Mouse (Mus musculus) left cerebral cortex, postnatal 36 days (tissue): Measurements from ENCODE around the gene Fam193b. TPM values are rescaled to one million over a fixed set of nuclear protein-coding genes. Genes with fewer than 3 reads are reported as not detected.
"Not testable (repeated sequence)": the region's sequence is repeated elsewhere in the genome, so short reads cannot be mapped to it uniquely, and the experiment has no call there.

Experiments
- DNase-seq, 2 experiments: peaks; one replicate each; pipeline ENCODE4 v3.0.0; 2021 to 2022; ENCODE audit warnings: low spot score in 2 of 2, mixed read lengths in 1 of 2
- intact Hi-C: fragments of 180-260 bp; cut with DNase I; formaldehyde crosslinking; loops from one replicate; pipeline ENCODE4 v1.15.1; 2025
- total RNA-seq, 2 experiments: library from RNA; stranded (reverse); gene quantifications; 2 replicates each; pipeline ENCODE4 v1.2.3; 2021

The Fam193b gene
- total RNA-seq, 2 experiments from 2014 or later: 61.1 to 99.5 TPM

DNA sequence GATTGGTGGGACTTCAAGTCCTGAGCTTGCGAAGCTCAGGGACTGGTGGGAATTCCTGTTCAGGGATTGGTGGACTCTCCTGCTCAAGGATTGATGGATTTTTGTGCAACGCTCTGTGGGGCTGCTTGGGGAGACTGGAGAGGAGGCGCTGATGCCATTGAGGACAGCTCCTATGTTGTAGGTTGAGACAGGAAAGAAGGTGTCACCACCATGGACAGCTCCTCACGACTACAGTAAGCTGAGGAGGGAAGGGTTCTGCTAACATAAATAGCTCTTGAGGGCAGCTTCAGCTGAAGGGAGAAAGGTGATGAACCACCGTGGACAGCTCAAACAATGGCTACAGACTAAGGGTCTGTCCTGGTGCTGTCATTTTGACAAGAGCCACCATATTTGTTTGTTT is 5.0 kb upstream of the Fam193b start:
- no peak for DNase-seq
- intact Hi-C loops: no loop called here

DNA sequence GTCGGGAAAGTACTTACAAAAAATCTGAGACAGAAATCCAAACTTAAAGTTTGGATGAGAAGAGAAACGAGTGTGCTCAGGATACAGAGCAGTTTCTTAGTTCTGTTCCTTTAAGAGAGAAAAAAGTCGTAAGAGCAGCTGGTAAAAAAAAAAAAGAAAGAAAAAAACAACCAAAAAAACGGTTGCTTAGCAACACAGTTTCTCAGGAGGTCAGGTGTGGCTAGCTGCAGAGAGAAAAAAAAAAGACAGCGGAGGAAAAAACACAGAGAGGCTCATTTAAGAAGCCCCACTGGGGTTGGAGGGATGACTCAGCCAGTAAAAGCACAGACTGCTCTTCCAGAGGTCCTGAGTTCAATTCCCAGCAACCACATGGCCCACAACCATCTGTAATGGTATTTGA is 3.4 kb upstream of the Fam193b start:
- no peak for DNase-seq
- intact Hi-C loops: no loop called here

DNA sequence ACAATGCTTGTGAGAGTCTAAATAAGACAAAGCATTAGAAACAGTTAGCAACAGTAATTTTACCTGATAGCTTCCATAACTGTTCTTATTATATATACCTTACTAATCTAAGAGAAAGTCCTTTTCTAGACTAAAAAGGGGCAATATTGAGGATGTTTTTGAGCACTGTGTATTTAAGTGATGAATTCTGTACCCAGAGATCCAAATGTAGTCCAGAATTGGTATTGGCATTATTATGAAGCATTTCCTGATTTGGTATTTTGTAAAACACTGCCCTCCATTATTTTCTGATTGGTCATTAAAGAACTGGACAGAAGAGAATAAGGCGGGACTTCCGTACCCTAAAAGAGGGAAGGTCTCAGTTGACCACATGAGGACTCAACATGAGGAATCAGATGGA is 2.5 kb upstream of the Fam193b start, which contains the start of gene Tmed9:
Gene Tmed9 (plus strand): TSS at position 301 of the 400 bp plus-strand sequence.
- intact Hi-C loops: no loop called here

DNA sequence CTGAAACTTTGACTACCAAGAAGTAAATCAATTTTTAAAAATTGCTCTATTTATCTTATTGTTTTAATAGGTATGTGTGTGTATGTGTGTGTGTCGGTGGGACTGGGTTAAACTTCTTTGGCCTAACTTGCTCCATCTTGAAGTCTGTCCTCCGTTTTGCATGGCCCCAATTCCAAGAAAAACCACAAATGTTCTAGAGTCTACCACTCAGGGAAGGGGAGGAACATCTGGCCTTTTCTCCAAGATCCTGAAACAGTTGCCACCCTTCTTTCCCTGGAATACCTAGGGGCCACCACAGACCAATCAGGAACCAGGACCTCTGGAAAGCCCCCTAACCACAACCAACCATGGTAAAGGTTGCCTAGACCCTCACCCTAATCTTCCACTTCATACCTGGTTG is 1.1 kb upstream of the Fam193b start:
- intact Hi-C loops: no loop called here
- no peak for DNase-seq

More for the DNA sequence above, 2.5 kb upstream of the Fam193b start, which contains the start of gene Tmed9:
- DNase-seq: no peak

DNA sequence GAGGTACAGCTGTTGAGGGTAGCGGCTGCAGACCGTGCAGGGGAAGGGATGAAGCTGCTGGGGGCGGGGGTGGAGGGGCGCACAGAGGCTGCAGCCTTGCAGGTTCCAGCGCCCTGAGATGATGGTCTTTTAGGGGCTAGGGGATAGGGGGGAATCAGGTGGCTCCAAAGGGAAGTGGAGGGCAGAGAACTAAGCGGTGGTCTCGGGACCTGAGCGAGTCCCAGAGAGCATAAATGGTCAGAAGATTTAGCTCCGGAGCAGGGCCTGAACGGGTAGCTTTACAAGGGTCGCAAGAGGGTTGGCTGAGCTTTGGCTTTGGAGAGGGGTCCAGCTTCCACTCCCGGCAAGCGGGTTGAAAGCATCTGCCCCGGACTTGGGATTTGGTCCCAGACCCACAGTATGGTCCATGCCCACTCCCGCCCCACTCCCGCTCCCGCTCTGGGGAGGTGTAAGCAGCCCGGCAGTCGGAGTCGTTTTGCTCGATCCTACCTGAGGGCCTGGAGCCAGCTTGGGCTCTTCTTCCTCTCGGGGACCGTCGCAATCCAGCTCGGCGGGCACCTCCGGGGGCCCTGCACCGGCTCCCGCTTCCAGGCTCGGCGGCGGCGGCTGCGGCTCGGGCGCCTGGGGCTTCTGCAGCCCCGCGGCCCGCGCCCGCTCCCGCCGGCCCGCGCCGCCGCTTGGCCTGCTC is 490 bp downstream of the Fam193b start:
- peak; percentile 39 to 55 for DNase-seq
- intact Hi-C loops: no loop called here

DNA sequence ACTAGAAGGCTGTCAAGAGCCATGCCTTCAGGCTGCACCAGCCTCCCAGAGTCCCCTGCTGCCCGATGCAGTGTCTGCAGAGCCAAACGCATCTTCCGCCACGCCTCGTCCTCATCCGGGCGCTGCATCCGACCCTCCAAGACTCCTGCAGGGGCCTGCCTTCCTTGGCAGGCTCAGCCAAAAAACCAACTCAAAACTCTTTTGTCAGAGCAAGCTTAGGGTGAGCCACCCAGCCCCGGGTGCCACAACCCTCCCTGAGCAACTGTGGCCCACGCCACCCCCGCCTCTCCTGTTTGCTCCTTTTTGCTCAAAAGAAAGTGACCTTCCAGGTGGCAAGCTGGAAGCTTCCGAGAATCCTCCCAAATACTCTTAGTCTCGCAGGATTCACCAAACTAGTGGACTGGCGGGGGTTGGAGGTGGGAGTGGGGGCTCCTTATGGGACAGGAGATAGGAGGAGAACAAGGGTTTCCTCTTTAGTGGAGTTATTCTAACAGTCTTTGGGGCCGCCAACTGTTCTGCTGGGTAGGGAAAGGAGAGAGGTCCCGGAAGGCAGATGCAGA is 1.1 kb downstream of the Fam193b start:
- intact Hi-C loops: no loop called here
- peak in 1 of 2 experiments; percentile 35 for DNase-seq

DNA sequence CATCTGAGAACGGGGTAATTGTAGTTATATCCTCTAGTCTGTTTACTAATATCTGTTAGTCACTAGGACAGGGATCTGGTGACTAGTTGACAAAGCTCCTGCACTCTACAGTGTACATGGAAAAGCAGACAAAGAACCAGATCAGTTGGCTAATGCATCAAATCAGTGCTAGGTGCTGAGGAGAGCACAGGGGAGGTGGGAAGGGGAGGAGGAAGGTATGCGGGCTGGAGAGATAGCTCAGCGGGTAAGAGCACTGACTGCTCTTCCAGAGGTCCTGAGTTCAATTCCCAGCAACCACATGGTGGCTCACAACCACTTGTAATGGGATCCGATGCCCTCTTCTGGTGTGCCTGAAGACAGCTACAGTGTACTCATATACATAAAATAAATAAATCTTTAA is 2.4 kb downstream of the Fam193b start:
- intact Hi-C loops, DNase-seq: not testable (repeated sequence)

DNA sequence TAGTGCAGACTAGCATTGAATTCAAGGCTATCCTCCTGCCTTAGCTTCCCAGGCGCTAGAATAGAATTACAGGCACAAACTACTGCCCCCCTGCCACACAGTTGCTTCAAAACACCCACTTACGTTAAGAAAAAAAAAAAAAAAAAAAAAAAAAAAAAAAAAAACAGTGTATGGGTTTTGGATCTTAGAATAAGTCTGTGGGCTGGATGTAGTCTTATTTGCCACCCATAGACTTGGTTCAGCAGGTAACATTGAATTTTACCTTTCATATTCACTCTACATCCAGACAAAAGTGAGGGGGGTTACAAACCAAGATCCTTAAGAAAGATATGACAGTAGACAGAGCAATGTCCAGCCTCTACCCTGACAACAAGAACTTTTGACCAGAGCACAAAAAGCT is 3.0 kb downstream of the Fam193b start:
- intact Hi-C loops: no loop called here
- DNase-seq: no peak

DNA sequence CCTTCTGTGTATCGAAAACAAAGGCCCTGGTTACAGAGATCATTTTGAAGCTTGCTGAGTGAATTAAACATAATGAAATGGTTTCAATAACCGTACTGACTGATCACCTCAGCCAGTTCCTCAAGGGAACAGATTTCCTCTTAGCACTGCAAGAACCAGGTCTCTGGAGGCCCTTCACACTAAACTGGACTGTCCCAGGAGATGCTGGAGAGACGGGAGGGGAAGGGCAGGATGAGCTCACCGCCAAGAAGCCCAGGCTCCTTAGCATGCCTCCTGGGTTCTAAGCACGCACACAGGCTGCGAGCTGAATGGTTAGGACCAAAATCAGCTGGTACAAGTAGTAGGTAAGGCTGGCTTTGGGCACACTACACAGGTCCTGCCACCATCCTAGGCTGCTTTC is 3.9 kb downstream of the Fam193b start:
- intact Hi-C loops: no loop called here
- no peak for DNase-seq

DNA sequence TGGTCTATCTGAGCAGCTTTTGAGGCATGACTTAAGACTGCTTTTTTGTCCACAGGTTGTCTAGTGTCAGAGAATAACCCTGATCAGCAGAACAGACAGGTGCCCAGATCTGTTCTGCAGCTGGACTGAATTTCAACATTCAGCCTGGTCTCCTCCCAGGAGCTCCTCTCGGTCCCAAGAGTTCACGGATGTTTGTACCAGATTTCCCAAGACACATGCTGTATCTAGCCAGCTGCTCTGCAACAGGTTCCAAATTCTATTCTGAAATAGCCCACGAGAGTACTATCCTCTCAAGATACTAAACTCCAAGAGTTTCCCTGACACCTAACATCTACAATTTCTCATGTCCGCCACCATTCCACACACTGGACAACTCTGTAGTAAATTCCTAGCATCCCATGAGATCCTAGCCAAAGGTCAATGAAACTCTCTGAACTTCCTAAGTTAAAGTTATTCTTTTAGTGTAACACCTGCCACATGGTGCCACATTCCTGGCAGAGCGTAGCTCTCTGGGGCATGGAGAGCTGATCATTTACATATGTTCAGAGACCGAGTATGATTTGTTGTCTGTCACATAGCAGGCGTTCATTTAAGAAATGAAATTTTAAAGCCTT is 7.5 kb downstream of the Fam193b start:
- intact Hi-C loops: no loop called here

DNA sequence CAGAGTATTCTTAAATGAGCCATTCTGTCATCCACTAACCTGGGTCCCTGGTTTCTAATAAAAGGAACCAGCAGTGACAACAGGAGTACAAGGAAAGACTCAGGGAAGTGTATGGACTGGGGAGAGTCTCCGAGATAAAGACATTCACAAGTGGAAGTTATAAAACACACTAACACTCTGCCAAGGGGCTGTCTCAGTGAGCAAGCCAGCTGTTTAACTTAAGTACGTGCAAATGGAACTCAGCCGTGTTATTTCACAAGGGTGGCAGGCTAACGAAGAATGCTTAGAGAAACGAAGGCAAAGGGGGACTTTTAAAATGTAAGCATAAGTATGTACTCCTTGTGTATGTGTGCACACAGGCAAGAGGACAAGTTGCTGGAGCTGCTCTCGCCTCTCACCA is 13.4 kb downstream of the Fam193b start:
- intact Hi-C loops: no loop called here
- no peak for DNase-seq

More for the DNA sequence above, 7.5 kb downstream of the Fam193b start:
- DNase-seq: no peak

DNA sequence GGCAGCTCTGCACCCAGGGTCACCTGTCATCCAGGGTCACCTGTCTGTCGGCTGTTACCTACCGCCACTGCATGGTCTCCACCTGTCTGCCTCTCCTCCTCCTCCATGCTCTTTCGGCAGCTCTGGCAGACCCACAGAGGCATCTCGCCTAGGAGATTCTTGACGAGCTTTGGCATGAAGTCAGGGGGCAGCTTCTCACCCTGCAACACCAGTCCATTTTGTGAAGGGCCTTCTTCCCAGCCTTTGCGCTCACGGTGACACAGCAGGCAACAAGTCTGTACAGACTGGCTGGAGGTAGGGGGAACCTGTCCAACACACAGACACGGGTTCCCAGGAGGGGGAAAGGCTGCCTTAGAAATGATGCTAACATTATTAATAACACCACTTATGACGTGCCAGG is 15.0 kb downstream of the Fam193b start:
- DNase-seq: no peak
- intact Hi-C loops: no loop called here

DNA sequence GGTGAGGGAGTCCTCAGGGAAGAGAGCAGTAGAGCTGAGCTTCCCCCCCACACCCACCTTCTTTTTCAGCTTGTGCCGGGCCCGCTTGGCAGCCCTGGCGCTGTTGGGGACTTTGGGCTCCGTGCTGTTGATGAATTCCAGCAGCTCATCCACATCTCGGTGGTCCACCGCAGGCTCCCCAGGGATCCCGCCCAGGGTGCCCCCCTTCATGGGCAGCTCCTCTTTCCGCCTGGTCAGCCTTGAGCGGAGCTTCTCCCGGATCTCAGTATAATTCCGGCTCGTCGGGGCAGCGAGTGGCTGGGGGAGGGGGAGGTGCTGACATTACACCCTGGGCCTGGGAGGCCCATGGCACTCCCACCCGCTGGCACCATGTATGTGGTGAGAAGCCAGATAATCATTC is 21.9 kb downstream of the Fam193b start:
- intact Hi-C loops: no loop called here
- no peak for DNase-seq

DNA sequence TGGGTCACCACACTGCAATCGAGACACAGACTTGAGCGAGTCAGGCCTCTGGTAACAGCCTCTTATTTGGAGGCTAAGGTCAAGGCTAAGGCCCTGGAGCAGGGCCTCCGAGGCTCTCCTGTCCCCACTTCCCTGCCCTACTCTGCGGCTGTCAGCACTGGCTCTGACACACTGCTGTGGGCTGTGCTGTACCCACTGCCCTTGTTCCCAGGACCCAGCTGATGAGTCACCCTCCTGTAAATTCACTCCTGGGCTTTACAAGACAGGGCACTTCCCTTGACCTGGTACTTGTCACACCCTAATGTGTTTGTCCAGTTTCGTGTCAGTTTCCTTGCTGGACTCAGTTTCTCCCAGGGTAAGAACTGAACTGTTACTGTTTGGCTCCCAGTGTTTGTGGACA is 22.5 kb downstream of the Fam193b start:
- intact Hi-C loops: no loop called here
- DNase-seq: no peak

DNA sequence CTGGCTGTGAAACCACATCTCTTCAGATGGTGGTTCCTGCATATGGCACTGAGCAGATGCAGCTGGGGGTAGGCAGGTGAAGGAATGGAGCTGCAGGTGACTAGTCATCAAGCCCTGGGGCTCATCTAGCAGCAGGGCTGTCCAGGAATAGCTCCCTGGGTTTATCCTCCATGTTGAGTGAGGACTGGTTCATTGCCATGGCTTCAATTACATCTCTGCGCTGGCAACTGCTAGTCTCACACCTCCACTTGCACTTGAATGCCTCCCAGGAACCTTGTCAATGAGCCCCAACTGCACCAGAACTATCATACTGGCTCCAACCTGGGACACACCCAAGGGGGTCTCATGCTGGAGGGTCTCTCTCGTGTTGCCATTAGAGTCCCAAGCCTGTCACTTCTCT is 23.0 kb downstream of the Fam193b start:
- intact Hi-C loops: no loop called here
- DNase-seq: no peak

DNA sequence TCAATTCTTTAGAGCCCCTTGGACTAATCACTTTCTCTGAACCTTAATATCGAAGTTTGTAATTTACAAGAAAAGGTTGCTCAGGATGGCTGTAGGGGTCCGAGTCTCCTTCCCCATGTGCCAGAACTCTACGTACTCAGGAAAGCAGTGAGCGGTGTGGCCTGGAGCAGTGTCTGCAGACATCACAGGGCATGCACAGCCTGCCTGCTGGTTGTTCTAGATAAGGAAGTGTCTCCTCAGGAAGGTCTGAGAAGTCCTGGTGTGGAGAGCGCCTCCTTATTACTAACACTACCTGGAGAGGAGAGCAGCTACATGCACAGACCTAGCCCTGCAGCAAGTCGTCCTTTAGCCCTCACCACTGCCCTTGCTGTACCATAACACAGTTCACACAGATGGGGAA is 26.1 kb downstream of the Fam193b start:
- DNase-seq: no peak

DNA sequence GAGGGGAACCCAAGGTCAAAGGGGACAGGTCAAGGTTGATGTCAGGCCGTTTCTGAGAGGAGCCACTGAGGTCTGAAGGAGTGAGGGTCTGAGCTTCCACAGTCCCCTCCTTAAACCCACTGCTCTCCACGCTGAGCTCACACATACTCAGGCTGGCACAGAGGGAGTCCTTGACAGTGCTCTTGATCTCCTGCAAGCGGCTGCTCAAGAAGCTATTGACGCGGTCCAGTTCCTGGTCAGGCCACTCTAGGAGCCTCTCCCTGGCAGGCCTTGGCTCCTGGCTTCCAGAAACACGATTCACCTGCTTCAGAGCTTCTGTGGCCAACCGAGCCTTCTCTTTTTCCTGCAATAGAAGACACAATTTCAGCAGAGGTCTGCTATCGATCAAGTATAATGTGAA is 27.5 kb downstream of the Fam193b start:
- intact Hi-C loops: no loop called here

More for the DNA sequence above, 26.1 kb downstream of the Fam193b start:
- intact Hi-C loops: no loop called here

DNA sequence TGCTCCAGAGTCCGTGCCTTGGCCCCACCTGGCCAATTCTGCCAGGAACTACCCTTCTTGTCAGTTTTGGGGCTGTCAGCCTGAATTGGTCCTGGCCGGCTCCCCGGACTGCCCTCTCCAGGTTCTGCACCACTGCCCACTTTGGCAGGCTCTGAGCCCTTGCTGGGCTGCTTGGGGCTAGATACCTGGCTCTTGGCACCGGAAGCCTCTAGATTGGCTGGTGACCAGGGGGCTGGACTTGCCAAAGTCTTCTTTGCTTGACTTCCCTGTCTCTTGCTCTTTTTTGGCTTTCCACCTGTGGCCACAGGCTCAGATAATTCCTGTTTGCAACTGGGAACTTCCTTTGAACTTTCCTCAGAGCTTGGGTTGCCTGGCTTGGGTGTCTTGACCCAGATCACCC is 28.0 kb downstream of the Fam193b start:
- intact Hi-C loops: no loop called here
- no peak for DNase-seq

More for the DNA sequence above, 27.5 kb downstream of the Fam193b start:
- no peak for DNase-seq

DNA sequence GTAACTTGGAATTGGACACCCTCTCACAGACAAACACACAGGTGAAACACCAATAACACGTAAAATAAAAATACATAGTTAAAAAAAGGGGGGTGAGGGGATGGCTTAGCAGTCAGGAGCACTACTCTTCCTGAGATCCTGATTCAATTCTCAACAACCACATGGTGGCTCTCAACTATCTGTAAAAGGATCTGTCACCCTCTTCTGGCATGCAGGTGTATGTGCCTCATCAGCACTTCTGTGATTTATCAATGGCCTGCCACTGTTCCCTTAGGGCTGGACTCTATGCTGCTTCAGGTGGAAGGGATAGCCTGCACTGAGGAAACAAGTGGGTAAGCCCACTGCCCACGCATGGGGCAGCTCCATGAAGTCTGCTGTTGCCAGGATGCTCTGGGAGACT is 30.0 kb downstream of the Fam193b start:
- no peak for DNase-seq

DNA sequence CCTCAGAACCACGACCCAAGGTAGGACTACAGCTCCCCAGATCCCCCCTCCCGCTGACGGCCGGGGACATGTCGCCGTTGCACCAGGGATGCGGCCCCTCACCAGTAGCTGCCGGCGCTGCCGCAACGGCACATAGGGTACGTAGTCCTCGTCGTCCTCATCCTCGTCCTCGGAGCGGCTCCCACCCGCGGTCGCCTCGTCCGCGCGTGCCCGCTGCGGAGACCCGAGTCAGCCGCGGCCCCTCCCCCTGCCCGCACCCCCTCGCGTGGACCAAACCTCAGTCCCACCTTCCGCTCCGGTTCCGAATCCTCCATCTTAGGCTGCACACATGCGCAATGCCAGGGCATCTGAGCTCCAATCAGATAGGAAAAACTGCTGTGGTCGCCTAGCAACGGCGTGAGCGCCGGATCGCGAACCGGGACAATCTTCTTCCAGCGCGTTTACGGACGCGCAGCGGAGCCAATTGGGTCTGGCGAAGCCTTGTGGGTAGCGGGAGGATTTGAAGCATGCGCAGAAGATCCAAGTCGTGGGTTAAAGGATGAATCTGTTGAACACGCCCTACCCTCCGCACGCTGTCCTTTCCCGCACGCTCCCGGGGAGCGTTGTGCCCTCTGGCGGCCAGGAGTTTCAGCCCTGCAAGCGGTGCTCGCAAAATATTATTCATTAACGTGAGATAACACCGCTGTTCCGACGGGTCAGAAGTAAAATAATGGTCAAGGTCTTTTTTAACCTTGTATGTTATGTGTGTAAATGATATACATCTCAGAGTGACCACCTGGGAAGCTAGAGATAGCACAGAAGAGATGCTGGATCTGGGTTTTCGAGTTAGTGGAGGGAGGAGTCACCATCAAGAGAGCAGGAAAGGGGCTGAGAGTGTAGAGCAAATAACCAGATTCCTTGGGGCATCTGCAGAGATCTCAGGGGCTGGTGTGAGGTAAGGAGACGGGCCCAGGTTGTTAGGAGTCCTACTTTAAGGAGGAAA is 34.4 kb downstream of the Fam193b start, which contains the start of gene Ddx41:
Gene Ddx41 (minus strand): TSS at position 465 of the 982 bp plus-strand sequence.
- intact Hi-C loops: loop anchor here (5.0 kb wide), 1 partner anchor 114 kb away; no protein-coding TSS in a partner anchor
- DNase-seq: peak; percentile 100

More for the DNA sequence above, 30.0 kb downstream of the Fam193b start:
- intact Hi-C loops: no loop called here
